ENCODE assay signal across 9 mouse cellular contexts in genomic region chr8:57333483-57333770, GRCm38 (mm10). TPM values are rescaled to one million over a fixed set of nuclear protein-coding genes. Genes with fewer than 3 reads are reported as not detected.
DNase-seq lines count a peak whose midpoint lies in the region; ATAC-seq lines count a peak whose summit lies in the region.
"Had no signal": no experiment of that assay in that cellular context is flagged by ENCODE, and none has a peak within 500 bp of the region (broad histone marks: within the 10 kb centered on the region; RNA-seq: fewer than 3 reads in every experiment).

No protein-coding gene starts in this region.

- H3K4me3 ChIP-seq in hindbrain, embryonic 13.5 days = no peak overlapping the region
- no peak overlapping the region for H3K4me3 ChIP-seq in hindbrain, embryonic 11.5 days (ENCODE audit: low read depth, low read length)
- peak overlapping the region; percentile 41 for H3K4me3 ChIP-seq in intestine, embryonic 14.5 days (ENCODE audit: low read depth, low read length)
- H3K4me3 ChIP-seq in stomach, embryonic 16.5 days (replicated peaks; ENCODE audit: low read length) = peak overlapping the region; percentile 36

- no peaks in the 10 kb centered on the region for H3K9me3 ChIP-seq in hindbrain, embryonic 13.5 days
- H3K9me3 ChIP-seq in hindbrain, embryonic 11.5 days (ENCODE audit: control insufficient read depth, low read length) = no peaks in the 10 kb centered on the region
- H3K9me3 ChIP-seq in intestine, embryonic 14.5 days (ENCODE audit: control insufficient read depth, low read length) = no peaks in the 10 kb centered on the region
- H3K9me3 ChIP-seq in stomach, embryonic 16.5 days (replicated peaks; ENCODE audit: control insufficient read depth, low read length) = no peaks in the 10 kb centered on the region

- H3K4me2 ChIP-seq in hindbrain, embryonic 13.5 days = no peak overlapping the region
- H3K4me2 ChIP-seq in hindbrain, embryonic 11.5 days (replicated peaks; ENCODE audit: low read depth, low read length) = no peak overlapping the region
- H3K4me2 ChIP-seq in intestine, embryonic 14.5 days (ENCODE audit: low read length) = peak overlapping the region; percentile 53
- peak overlapping the region; percentile 56 for H3K4me2 ChIP-seq in stomach, embryonic 16.5 days (ENCODE audit: low read depth, low read length)

- DNase-seq in hindbrain, embryonic 11.5 days (ENCODE audit: low spot score) = no peak
- DNase-seq in right cerebral cortex, postnatal 10 days (ENCODE audit: low spot score in 2 of 2) = peak; percentile 47 to 50
- DNase-seq in right cerebral cortex, postnatal 4 days = no peak
- DNase-seq in intestine, embryonic 14.5 days (ENCODE audit: low spot score) = no peak
- DNase-seq in cerebellum, postnatal 36 days = no peak
- no peak for DNase-seq in spleen, adult 18-20 months
- DNase-seq: gastrocnemius, postnatal 10 days had no signal

- H3K9ac ChIP-seq in hindbrain, embryonic 13.5 days = no peak overlapping the region
- no peak overlapping the region for H3K9ac ChIP-seq in hindbrain, embryonic 11.5 days (ENCODE audit: low read depth, low read length)
- peak overlapping the region; percentile 61 for H3K9ac ChIP-seq in intestine, embryonic 14.5 days (ENCODE audit: low read length)
- peak overlapping the region; percentile 52 for H3K9ac ChIP-seq in stomach, embryonic 16.5 days (ENCODE audit: low read length)

- H3K27me3 ChIP-seq in hindbrain, embryonic 13.5 days = peaks cover 100% of the 10 kb centered on the region
- H3K27me3 ChIP-seq in hindbrain, embryonic 11.5 days (ENCODE audit: control insufficient read depth, insufficient read depth, low read length) = peaks cover 96% of the 10 kb centered on the region
- peaks cover 42% of the 10 kb centered on the region for H3K27me3 ChIP-seq in intestine, embryonic 14.5 days (replicated peaks; ENCODE audit: control insufficient read depth, insufficient read depth, low read length)
- H3K27me3 ChIP-seq in stomach, embryonic 16.5 days (ENCODE audit: control insufficient read depth, insufficient read depth, low read length) = peaks cover 46% of the 10 kb centered on the region

- peak; percentile 52; the same call in 1 of the 2 replicates for ATAC-seq in hindbrain, embryonic 13.5 days (ENCODE audit: low FRiP score)
- no peak for ATAC-seq in hindbrain, embryonic 11.5 days (ENCODE audit: low FRiP score)
- no peak for ATAC-seq in intestine, embryonic 14.5 days (replicated peaks; ENCODE audit: low FRiP score, low TSS enrichment, low read depth)
- ATAC-seq in stomach, embryonic 16.5 days (ENCODE audit: insufficient read depth, low FRiP score) = no peak

- peaks cover 6% of the 10 kb centered on the region for H3K4me1 ChIP-seq in hindbrain, embryonic 13.5 days (replicated peaks)
- H3K4me1 ChIP-seq in hindbrain, embryonic 11.5 days (replicated peaks; ENCODE audit: control insufficient read depth, insufficient read depth, low read length) = peaks cover 7% of the 10 kb centered on the region; the same call in 1 of the 2 replicates
- H3K4me1 ChIP-seq in intestine, embryonic 14.5 days (replicated peaks; ENCODE audit: control insufficient read depth, insufficient read depth, low read length) = peaks cover 5% of the 10 kb centered on the region; the same call in 1 of the 2 replicates
- peaks cover 5% of the 10 kb centered on the region; the same call in 1 of the 2 replicates for H3K4me1 ChIP-seq in stomach, embryonic 16.5 days (ENCODE audit: control insufficient read depth, insufficient read depth, low read length)

- H3K27ac ChIP-seq in hindbrain, embryonic 13.5 days = no peak overlapping the region
- H3K27ac ChIP-seq in hindbrain, embryonic 11.5 days (ENCODE audit: low read depth, low read length) = no peak overlapping the region
- peak overlapping the region; percentile 85 for H3K27ac ChIP-seq in intestine, embryonic 14.5 days (ENCODE audit: low read depth)
- H3K27ac ChIP-seq in stomach, embryonic 16.5 days (ENCODE audit: low read length) = peak overlapping the region; percentile 79

- H3K36me3 ChIP-seq in hindbrain, embryonic 13.5 days = no peaks in the 10 kb centered on the region
- H3K36me3 ChIP-seq in hindbrain, embryonic 11.5 days (ENCODE audit: control insufficient read depth, insufficient read depth, low read length) = no peaks in the 10 kb centered on the region
- H3K36me3 ChIP-seq in intestine, embryonic 14.5 days (ENCODE audit: control insufficient read depth, insufficient read depth, low read length) = no peaks in the 10 kb centered on the region
- H3K36me3 ChIP-seq in stomach, embryonic 16.5 days (ENCODE audit: control insufficient read depth, insufficient read depth, low read length) = no peaks in the 10 kb centered on the region

- WGBS in hindbrain, embryonic 13.5 days = 0% methylated on average over 9 of the region's 9 CpGs
- under 1% methylated on average over 9 of the region's 9 CpGs for WGBS in hindbrain, embryonic 11.5 days
- 3% methylated on average over 9 of the region's 9 CpGs for WGBS in intestine, embryonic 14.5 days
- WGBS in stomach, embryonic 16.5 days = 9% methylated on average over 9 of the region's 9 CpGs

RNA-seq across cellular contexts. Expression of gene Hand2, which starts 12.6 kb away (rescaled TPM):
- polyA plus RNA-seq in hindbrain, embryonic 13.5 days (2015; fragmentation: Nextera tagmentation; extraction: Ambion mirVana) = not detected in 2 replicates
- polyA plus RNA-seq in hindbrain, embryonic 11.5 days (2014; fragmentation: Nextera tagmentation; extraction: Ambion mirVana) = 0.10 TPM in 1 of 2 replicates, not detected in the other
- polyA plus RNA-seq in intestine, embryonic 14.5 days (2014; fragmentation: Nextera tagmentation; extraction: Ambion mirVana) = 13.1 and 15.9 TPM in 2 replicates
- polyA plus RNA-seq in stomach, embryonic 16.5 days (2015; fragmentation: Nextera tagmentation; extraction: Ambion mirVana) = 6.2 and 7.5 TPM in 2 replicates

Comparison
In these comparisons a context has a peak if more than half of its experiments do, and no peak if none do; other contexts are left out.
1. DNase-seq: peak in right cerebral cortex, postnatal 10 days (2 of 2); none in hindbrain, embryonic 11.5 days (single experiment), right cerebral cortex, postnatal 4 days (single experiment), intestine, embryonic 14.5 days (single experiment), cerebellum, postnatal 36 days (0 of 2) and spleen, adult 18-20 months (0 of 2).
2. H3K27ac ChIP-seq: peak in intestine, embryonic 14.5 days (single experiment) and stomach, embryonic 16.5 days (single experiment); none in hindbrain, embryonic 13.5 days (single experiment) and hindbrain, embryonic 11.5 days (single experiment).
3. H3K4me2 ChIP-seq: peak in intestine, embryonic 14.5 days (single experiment) and stomach, embryonic 16.5 days (single experiment); none in hindbrain, embryonic 13.5 days (single experiment) and hindbrain, embryonic 11.5 days (single experiment).
4. H3K4me3 ChIP-seq: peak in intestine, embryonic 14.5 days (single experiment) and stomach, embryonic 16.5 days (single experiment); none in hindbrain, embryonic 13.5 days (single experiment) and hindbrain, embryonic 11.5 days (single experiment).
5. H3K9ac ChIP-seq: peak in intestine, embryonic 14.5 days (single experiment) and stomach, embryonic 16.5 days (single experiment); none in hindbrain, embryonic 13.5 days (single experiment) and hindbrain, embryonic 11.5 days (single experiment).